Mouse (Mus musculus) forebrain, embryonic 10.5 days (tissue): ENCODE measurements at regions not wholly inside any gene's neighbourhood (a gene's known extent, or its start where the extent isn't known, plus 50 kb on each side); places are given as distances from the start of the nearest gene placed in this dataset.

ENCODE experiments used
- DNase-seq: peaks from one replicate; pipeline ENCODE4 v3.0.0-alpha.2; 2017; ENCODE audit warnings: low spot score; ENCODE audit errors: extremely low spot score
- H3K27ac ChIP-seq: fragments of 300-500 bp; sonication (generic); 2 replicates; pipeline ENCODE4 v1.5.1; 2016; ENCODE audit warnings: mild to moderate bottlenecking
- H3K27me3 ChIP-seq: fragments of 300-500 bp; sonication (generic); 2 replicates; pipeline ENCODE4 v1.6.1; 2016; ENCODE audit warnings: mild to moderate bottlenecking; ENCODE audit not compliant: poor library complexity, severe bottlenecking
- H3K36me3 ChIP-seq: fragments of 300-500 bp; sonication (generic); replicated peaks from 2 replicates; pipeline ENCODE4 v1.6.1; 2016; ENCODE audit warnings: mild to moderate bottlenecking, moderate library complexity
- H3K4me1 ChIP-seq: fragments of 300-500 bp; sonication (generic); 2 replicates; pipeline ENCODE4 v1.6.1; 2016
- H3K4me3 ChIP-seq: fragments of 300-500 bp; sonication (generic); 2 replicates; pipeline ENCODE4 v1.5.1; 2016; ENCODE audit warnings: mild to moderate bottlenecking, moderate library complexity
- H3K9me3 ChIP-seq: fragments of 300-500 bp; sonication (generic); 2 replicates; pipeline ENCODE4 v1.6.1; 2016; ENCODE audit warnings: mild to moderate bottlenecking, moderate library complexity
- WGBS: fragments of 180-500 bp; shearing (Covaris S2); methylation state at CpG from one replicate; pipeline ENCODE4 v1.1.7; 2016; 5-methylcytosine and 5-hydroxymethylcytosine counted together

GRCm38 (mm10) chr2:171858894-171859293 is 184.4 kb downstream of the Cbln4 start:
- no peaks in the 10 kb centered on the region for H3K9me3 ChIP-seq
- 83% methylated on average over 5 of the region's 5 CpGs for WGBS
- H3K36me3 ChIP-seq: no peaks in the 10 kb centered on the region
- no peak for DNase-seq
- H3K27ac ChIP-seq: no peak overlapping the region
- no peaks in the 10 kb centered on the region for H3K27me3 ChIP-seq
- no peaks in the 10 kb centered on the region for H3K4me1 ChIP-seq
- H3K4me3 ChIP-seq: no peak overlapping the region

GRCm38 (mm10) chr2:171856491-171856890 is 186.8 kb downstream of the Cbln4 start:
- H3K4me3 ChIP-seq: no peak overlapping the region
- DNase-seq: no peak
- no peaks in the 10 kb centered on the region for H3K9me3 ChIP-seq
- H3K4me1 ChIP-seq: no peaks in the 10 kb centered on the region
- H3K36me3 ChIP-seq: no peaks in the 10 kb centered on the region
- H3K27me3 ChIP-seq: no peaks in the 10 kb centered on the region
- WGBS: 90% methylated on average over 8 of the region's 8 CpGs
- H3K27ac ChIP-seq: no peak overlapping the region

- H3K36me3 ChIP-seq: no peaks in the 10 kb centered on the region
- H3K9me3 ChIP-seq: no peaks in the 10 kb centered on the region; the same call in 1 of the 2 replicates
- no peak overlapping the region for H3K4me3 ChIP-seq
- no peaks in the 10 kb centered on the region for H3K27me3 ChIP-seq
- 38% methylated on average over 4 of the region's 4 CpGs for WGBS
- H3K4me1 ChIP-seq: peaks cover 13% of the 10 kb centered on the region
- H3K27ac ChIP-seq: peak overlapping the region; percentile 67; the same call in 1 of the 2 replicates
- DNase-seq: no peak
Measured at GRCm38 (mm10) chr2:171846826-171847492, 196.3 kb downstream of the Cbln4 start.

GRCm38 (mm10) chr2:171840058-171840713 is 203.1 kb downstream of the Cbln4 start:
- Histone ChIP-seq H3K27me3 (no peaks in the 10 kb centered on the region), H3K4me3 (no peak overlapping the region), H3K4me1 (no peaks in the 10 kb centered on the region), H3K36me3 (no peaks in the 10 kb centered on the region), H3K27ac (no peak overlapping the region), H3K9me3 (no peaks in the 10 kb centered on the region)
- DNase-seq: no peak
- 77% methylated on average over 14 of the region's 14 CpGs for WGBS

GRCm38 (mm10) chr2:171822156-171822555 is 221.1 kb downstream of the Cbln4 start:
- no peak overlapping the region for H3K4me3 ChIP-seq
- 91% methylated on average over 6 of the region's 6 CpGs for WGBS

GRCm38 (mm10) chr2:171818504-171818903 is 224.8 kb downstream of the Cbln4 start:
- 81% methylated on average over 8 of the region's 8 CpGs for WGBS
- no peak overlapping the region for H3K4me3 ChIP-seq

More at GRCm38 (mm10) chr2:171822156-171822555, 221.1 kb downstream of the Cbln4 start:
- H3K4me1 ChIP-seq: no peaks in the 10 kb centered on the region
- H3K27me3 ChIP-seq: no peaks in the 10 kb centered on the region
- DNase-seq: no peak
- no peaks in the 10 kb centered on the region for H3K36me3 ChIP-seq
- H3K27ac ChIP-seq: no peak overlapping the region
- H3K9me3 ChIP-seq: no peaks in the 10 kb centered on the region

GRCm38 (mm10) chr2:171816685-171817419 is 226.4 kb downstream of the Cbln4 start:
- H3K27ac ChIP-seq: no peak overlapping the region
- H3K4me1 ChIP-seq: peaks cover 5% of the 10 kb centered on the region; the same call in 1 of the 2 replicates
- no peaks in the 10 kb centered on the region for H3K27me3 ChIP-seq
- H3K36me3 ChIP-seq: no peaks in the 10 kb centered on the region
- WGBS: 81% methylated on average over 7 of the region's 10 CpGs
- no peaks in the 10 kb centered on the region for H3K9me3 ChIP-seq
- no peak overlapping the region for H3K4me3 ChIP-seq
- peak; percentile 10 for DNase-seq

More at GRCm38 (mm10) chr2:171818504-171818903, 224.8 kb downstream of the Cbln4 start:
- H3K27me3 ChIP-seq: no peaks in the 10 kb centered on the region
- H3K9me3 ChIP-seq: no peaks in the 10 kb centered on the region
- DNase-seq: no peak
- peaks cover 5% of the 10 kb centered on the region; the same call in 1 of the 2 replicates for H3K4me1 ChIP-seq
- no peak overlapping the region for H3K27ac ChIP-seq
- H3K36me3 ChIP-seq: no peaks in the 10 kb centered on the region

GRCm38 (mm10) chr2:171812701-171813100 is 230.6 kb downstream of the Cbln4 start:
- Histone ChIP-seq H3K36me3 (no peaks in the 10 kb centered on the region), H3K4me1 (peaks cover 5% of the 10 kb centered on the region; the same call in 1 of the 2 replicates), H3K9me3 (no peaks in the 10 kb centered on the region), H3K4me3 (no peak overlapping the region), H3K27ac (no peak overlapping the region), H3K27me3 (no peaks in the 10 kb centered on the region)
- 86% methylated on average over 3 of the region's 3 CpGs for WGBS
- no peak for DNase-seq

- WGBS: 81% methylated on average over 5 of the region's 5 CpGs
- Histone ChIP-seq H3K27me3 (no peaks in the 10 kb centered on the region), H3K27ac (no peak overlapping the region), H3K36me3 (no peaks in the 10 kb centered on the region), H3K4me3 (no peak overlapping the region), H3K4me1 (0 out of 2 replicates have a peak, but pooled peaks cover 3% of the 10 kb centered on the region), H3K9me3 (no peaks in the 10 kb centered on the region)
- DNase-seq: no peak
Measured at GRCm38 (mm10) chr2:171805376-171805775, 237.9 kb downstream of the Cbln4 start.

GRCm38 (mm10) chr2:171800511-171801268 is 242.6 kb downstream of the Cbln4 start:
- H3K36me3 ChIP-seq: no peaks in the 10 kb centered on the region
- peaks cover 16% of the 10 kb centered on the region for H3K4me1 ChIP-seq
- no peaks in the 10 kb centered on the region for H3K9me3 ChIP-seq
- H3K27me3 ChIP-seq: no peaks in the 10 kb centered on the region
- H3K27ac ChIP-seq: no peak overlapping the region
- H3K4me3 ChIP-seq: no peak overlapping the region
- no peak for DNase-seq
- WGBS: 87% methylated on average over 10 of the region's 10 CpGs

GRCm38 (mm10) chr2:171799351-171799750 is 243.9 kb downstream of the Cbln4 start:
- no peak for DNase-seq
- Histone ChIP-seq H3K9me3 (no peaks in the 10 kb centered on the region), H3K27ac (no peak overlapping the region), H3K27me3 (no peaks in the 10 kb centered on the region), H3K4me3 (no peak overlapping the region), H3K36me3 (no peaks in the 10 kb centered on the region), H3K4me1 (peaks cover 16% of the 10 kb centered on the region)
- WGBS: 55% methylated on average over 9 of the region's 9 CpGs

- Histone ChIP-seq H3K36me3 (no peaks in the 10 kb centered on the region), H3K27ac (no peak overlapping the region), H3K27me3 (no peaks in the 10 kb centered on the region), H3K9me3 (no peaks in the 10 kb centered on the region), H3K4me1 (no peaks in the 10 kb centered on the region), H3K4me3 (no peak overlapping the region)
- 82% methylated on average over 9 of the region's 9 CpGs for WGBS
- DNase-seq: no peak
Measured at GRCm38 (mm10) chr2:171790686-171791085, 252.6 kb downstream of the Cbln4 start.
